Mouse (Mus musculus): Measurements from ENCODE around the gene Ttll2.
"Not testable (repeated sequence)": the region's sequence is repeated elsewhere in the genome, so short reads cannot be mapped to it uniquely, and the experiment has no call there.

The Ttll2 gene

GRCm38 (mm10) chr17:7352596-7352995 is at the start of gene Ttll2:
Gene Ttll2 (minus strand): TSS chr17:7352696.
- DNase-seq: not testable (repeated sequence)

GRCm38 (mm10) chr17:7399770-7400169 is 47.3 kb upstream of the Ttll2 start:
- DNase-seq: not testable (repeated sequence)

- not testable (repeated sequence) for DNase-seq
These were observed 45.8 kb upstream of the Ttll2 start for GRCm38 (mm10) chr17:7398198-7398847.

GRCm38 (mm10) chr17:7397079-7397478 is 44.6 kb upstream of the Ttll2 start:
- not testable (repeated sequence) for DNase-seq

GRCm38 (mm10) chr17:7396288-7396687 is 43.8 kb upstream of the Ttll2 start:
- DNase-seq: not testable (repeated sequence)

- DNase-seq: not testable (repeated sequence)
These were observed 43.2 kb upstream of the Ttll2 start for GRCm38 (mm10) chr17:7395671-7396070.

GRCm38 (mm10) chr17:7395116-7395515 is 42.6 kb upstream of the Ttll2 start:
- not testable (repeated sequence) for DNase-seq

GRCm38 (mm10) chr17:7389898-7390297 is 37.4 kb upstream of the Ttll2 start:
- not testable (repeated sequence) for DNase-seq

- not testable (repeated sequence) for DNase-seq
These were observed 36.5 kb upstream of the Ttll2 start for GRCm38 (mm10) chr17:7388958-7389356.

GRCm38 (mm10) chr17:7388341-7388957 is 36.0 kb upstream of the Ttll2 start:
- DNase-seq: not testable (repeated sequence)

- DNase-seq: not testable (repeated sequence)
These were observed 33.5 kb upstream of the Ttll2 start for GRCm38 (mm10) chr17:7386016-7386415.

- DNase-seq: not testable (repeated sequence)
These were observed 32.9 kb upstream of the Ttll2 start, which contains the start of gene Unc93a2 for GRCm38 (mm10) chr17:7385364-7385763. Gene Unc93a2 (minus strand): TSS chr17:7385464.

- not testable (repeated sequence) for DNase-seq
These were observed 31.0 kb upstream of the Ttll2 start for GRCm38 (mm10) chr17:7383167-7384143.

- DNase-seq: not testable (repeated sequence)
These were observed 30.2 kb upstream of the Ttll2 start for GRCm38 (mm10) chr17:7382711-7383110.

- not testable (repeated sequence) for DNase-seq
These were observed 25.4 kb upstream of the Ttll2 start for GRCm38 (mm10) chr17:7377907-7378306.

GRCm38 (mm10) chr17:7376951-7377700 is 24.6 kb upstream of the Ttll2 start:
- DNase-seq: not testable (repeated sequence)

GRCm38 (mm10) chr17:7371879-7372278 is 19.4 kb upstream of the Ttll2 start, which contains the start of gene Gm49630:
Gene Gm49630 (minus strand): TSS chr17:7371979.
- not testable (repeated sequence) for DNase-seq

GRCm38 (mm10) chr17:7369401-7369800 is 16.9 kb upstream of the Ttll2 start:
- DNase-seq: not testable (repeated sequence)

- not testable (repeated sequence) for DNase-seq
These were observed 14.3 kb upstream of the Ttll2 start for GRCm38 (mm10) chr17:7366676-7367374.

- not testable (repeated sequence) for DNase-seq
These were observed 13.8 kb upstream of the Ttll2 start for GRCm38 (mm10) chr17:7366265-7366664.

GRCm38 (mm10) chr17:7365615-7366014 is 13.1 kb upstream of the Ttll2 start:
- not testable (repeated sequence) for DNase-seq

All from thymus, adult 18-20 months (tissue).